Mouse (Mus musculus): ENCODE results near the gene Smarcd1. TPM values are rescaled to one million over a fixed set of nuclear protein-coding genes. Genes with fewer than 3 reads are reported as not detected.

Gene Smarcd1
- total RNA-seq (2014; rRNA removed), result 74.0 and 89.4 TPM in 2 replicates
- polyA plus RNA-seq (2015; fragmentation: Nextera tagmentation; extraction: Ambion mirVana), result 78.1 and 91.2 TPM in 2 replicates

GRCm38 (mm10) chr15:99701999-99702900, at the start of gene Smarcd1:
Gene Smarcd1, plus strand, starts transcription at chr15:99702129.
- WGBS, result under 1% methylated on average over 65 of the region's 71 CpGs
- H3K9me3 ChIP-seq (ENCODE audit: low read length), result no peaks in the 10 kb centered on the region
- H3K4me1 ChIP-seq (ENCODE audit: insufficient read depth, low read length), result peaks cover 14% of the 10 kb centered on the region; the same call in 1 of the 2 replicates
- DNase-seq (ENCODE audit: low spot score) (peak; percentile 97), ATAC-seq (peak; percentile 97)
- H3K27me3 ChIP-seq (ENCODE audit: insufficient read depth, low read length), result no peaks in the 10 kb centered on the region
- H3K4me3 ChIP-seq (ENCODE audit: low read length), result peak within 1 kb of the TSS; percentile 94
- peak within 1 kb of the TSS; percentile 67 for H3K4me2 ChIP-seq (ENCODE audit: low read depth, low read length)
- H3K9ac ChIP-seq (replicated peaks; ENCODE audit: low read length), result peak within 1 kb of the TSS; percentile 96
- peak within 1 kb of the TSS; percentile 95 for H3K27ac ChIP-seq
- peak; percentile 88 for TF ChIP-seq CTCF (IDR thresholded peaks at IDR 0.05; ENCODE audit: low read depth)
- peaks cover 18% of the 10 kb centered on the region for H3K36me3 ChIP-seq (ENCODE audit: insufficient read depth, low read length)

GRCm38 (mm10) chr15:99653291-99653690, 48.6 kb upstream of the Smarcd1 start:
- H3K9me3 ChIP-seq (ENCODE audit: low read length), result no peaks in the 10 kb centered on the region
- peak overlapping the region; percentile 18; the same call in 1 of the 2 replicates for H3K4me3 ChIP-seq (ENCODE audit: low read length)
- WGBS, result 13% methylated on average over 8 of the region's 8 CpGs
- DNase-seq (ENCODE audit: low spot score) (peak; percentile 47), ATAC-seq (no peak)
- H3K27me3 ChIP-seq (ENCODE audit: insufficient read depth, low read length), result no peaks in the 10 kb centered on the region
- peaks cover 10% of the 10 kb centered on the region for H3K4me1 ChIP-seq (ENCODE audit: insufficient read depth, low read length)
- no peak overlapping the region for H3K27ac ChIP-seq
- TF ChIP-seq CTCF (IDR thresholded peaks at IDR 0.05; ENCODE audit: low read depth), result peak; percentile 47
- no peaks in the 10 kb centered on the region for H3K36me3 ChIP-seq (ENCODE audit: insufficient read depth, low read length)
- H3K9ac ChIP-seq (replicated peaks; ENCODE audit: low read length), result 0 out of 2 replicates have a peak overlapping the region, but pooled peaks have one; percentile 13
- peak overlapping the region; percentile 49 for H3K4me2 ChIP-seq (ENCODE audit: low read depth, low read length)

DNA sequence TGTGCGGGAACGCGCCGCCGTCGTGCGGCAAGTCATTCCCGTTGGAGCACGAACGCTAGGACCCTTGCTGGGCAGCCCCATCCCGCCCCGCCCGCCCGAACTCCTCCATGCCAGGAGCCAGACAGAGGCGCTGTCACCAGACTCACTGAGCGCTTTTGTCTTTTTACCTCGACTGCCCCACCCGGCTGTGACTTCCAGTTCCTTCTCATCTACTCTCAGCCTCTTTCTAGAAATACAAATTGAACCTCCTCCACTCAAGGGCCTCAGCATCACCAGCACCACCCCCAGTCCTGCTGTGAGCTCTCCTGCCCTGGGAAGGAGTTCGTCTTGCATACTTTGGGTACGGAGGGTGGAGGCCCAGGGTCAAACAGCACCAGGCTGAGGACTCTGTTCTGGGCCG, 48.1 kb upstream of the Smarcd1 start:
- H3K36me3 ChIP-seq (ENCODE audit: insufficient read depth, low read length), result no peaks in the 10 kb centered on the region
- H3K9ac ChIP-seq (replicated peaks; ENCODE audit: low read length), result 0 out of 2 replicates have a peak overlapping the region, but pooled peaks have one; percentile 13
- peak overlapping the region; percentile 49 for H3K4me2 ChIP-seq (ENCODE audit: low read depth, low read length)
- ATAC-seq (no peak), DNase-seq (ENCODE audit: low spot score) (no peak)
- 5% methylated on average over 21 of the region's 21 CpGs for WGBS
- no peaks in the 10 kb centered on the region for H3K9me3 ChIP-seq (ENCODE audit: low read length)
- no peak for TF ChIP-seq CTCF (IDR thresholded peaks at IDR 0.05; ENCODE audit: low read depth)
- no peak overlapping the region for H3K27ac ChIP-seq
- peaks cover 7% of the 10 kb centered on the region; the same call in 1 of the 2 replicates for H3K4me1 ChIP-seq (ENCODE audit: insufficient read depth, low read length)
- peak overlapping the region; percentile 18; the same call in 1 of the 2 replicates for H3K4me3 ChIP-seq (ENCODE audit: low read length)
- no peaks in the 10 kb centered on the region for H3K27me3 ChIP-seq (ENCODE audit: insufficient read depth, low read length)

DNA sequence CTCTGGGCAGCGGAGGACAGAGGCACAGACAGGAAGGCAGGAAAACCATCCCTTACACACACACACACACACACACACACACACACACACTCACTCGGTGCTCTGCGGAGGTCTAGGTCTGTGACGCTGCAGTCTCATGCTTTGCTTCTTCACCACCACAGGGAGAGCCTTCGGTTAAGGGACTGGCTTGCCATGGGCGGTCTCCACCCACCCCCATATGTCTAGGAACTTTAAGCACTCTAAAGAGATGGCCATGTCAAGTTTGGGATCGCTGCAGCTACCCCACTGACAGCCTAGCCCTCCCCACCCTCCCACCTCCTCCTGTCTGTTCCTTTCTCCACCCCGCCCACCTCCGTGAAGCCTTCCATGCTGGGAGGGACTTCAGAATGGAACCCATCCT, 46.0 kb upstream of the Smarcd1 start:
- Histone ChIP-seq H3K4me2 (ENCODE audit: low read depth, low read length) (no peak overlapping the region), H3K36me3 (ENCODE audit: insufficient read depth, low read length) (no peaks in the 10 kb centered on the region), H3K9ac (replicated peaks; ENCODE audit: low read length) (no peak overlapping the region), H3K4me1 (ENCODE audit: insufficient read depth, low read length) (peaks cover 2% of the 10 kb centered on the region; the same call in 1 of the 2 replicates), H3K9me3 (ENCODE audit: low read length) (no peaks in the 10 kb centered on the region), H3K27ac (no peak overlapping the region), H3K4me3 (ENCODE audit: low read length) (no peak overlapping the region), H3K27me3 (ENCODE audit: insufficient read depth, low read length) (no peaks in the 10 kb centered on the region)
- ATAC-seq (no peak), DNase-seq (ENCODE audit: low spot score) (no peak)
- 36% methylated on average over 9 of the region's 9 CpGs for WGBS
- TF ChIP-seq CTCF (IDR thresholded peaks at IDR 0.05; ENCODE audit: low read depth), result no peak

DNA sequence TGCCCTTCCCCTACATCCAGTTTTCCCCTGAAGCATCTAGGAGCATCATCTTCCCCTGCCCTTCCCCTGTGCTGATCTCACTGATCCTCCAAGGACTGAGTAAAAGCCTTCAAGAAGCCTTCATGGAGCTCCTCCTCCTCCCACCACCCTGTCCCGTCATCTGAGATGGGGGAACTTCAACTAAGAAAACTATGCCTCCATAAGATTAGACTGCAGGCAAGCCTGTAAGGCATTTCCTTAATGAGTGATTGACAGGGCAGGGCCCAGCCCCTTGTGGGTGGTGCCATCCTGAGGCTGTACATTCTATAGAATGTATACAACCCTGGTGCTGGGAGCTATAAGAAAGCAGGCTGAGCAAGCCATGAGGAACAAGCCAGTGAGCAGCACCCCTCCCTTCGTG, 43.5 kb upstream of the Smarcd1 start:
- ATAC-seq (no peak), DNase-seq (ENCODE audit: low spot score) (no peak)
- 58% methylated on average over 2 of the region's 2 CpGs for WGBS
- no peak for TF ChIP-seq CTCF (IDR thresholded peaks at IDR 0.05; ENCODE audit: low read depth)
- Histone ChIP-seq H3K9ac (replicated peaks; ENCODE audit: low read length) (no peak overlapping the region), H3K4me1 (ENCODE audit: insufficient read depth, low read length) (peaks cover 2% of the 10 kb centered on the region; the same call in 1 of the 2 replicates), H3K4me2 (ENCODE audit: low read depth, low read length) (no peak overlapping the region), H3K27me3 (ENCODE audit: insufficient read depth, low read length) (no peaks in the 10 kb centered on the region), H3K36me3 (ENCODE audit: insufficient read depth, low read length) (no peaks in the 10 kb centered on the region), H3K27ac (no peak overlapping the region), H3K4me3 (ENCODE audit: low read length) (no peak overlapping the region), H3K9me3 (ENCODE audit: low read length) (no peaks in the 10 kb centered on the region)

GRCm38 (mm10) chr15:99661121-99661830, 40.7 kb upstream of the Smarcd1 start:
- Histone ChIP-seq H3K27me3 (ENCODE audit: insufficient read depth, low read length) (no peaks in the 10 kb centered on the region), H3K9ac (replicated peaks; ENCODE audit: low read length) (no peak overlapping the region), H3K9me3 (ENCODE audit: low read length) (no peaks in the 10 kb centered on the region), H3K36me3 (ENCODE audit: insufficient read depth, low read length) (no peaks in the 10 kb centered on the region), H3K27ac (no peak overlapping the region), H3K4me3 (ENCODE audit: low read length) (no peak overlapping the region), H3K4me1 (ENCODE audit: insufficient read depth, low read length) (peaks cover 7% of the 10 kb centered on the region; the same call in 1 of the 2 replicates), H3K4me2 (ENCODE audit: low read depth, low read length) (no peak overlapping the region)
- no peak for TF ChIP-seq CTCF (IDR thresholded peaks at IDR 0.05; ENCODE audit: low read depth)
- 91% methylated on average over 15 of the region's 15 CpGs for WGBS
- no peak for DNase-seq (ENCODE audit: low spot score)
- no peak for ATAC-seq

All from hindbrain, postnatal 0 days (tissue).